Mouse (Mus musculus) inflammation-experienced regulatory T-cells, adult 16 weeks (primary cell): ENCODE measurements around the gene Cd109. TPM values are rescaled to one million over a fixed set of nuclear protein-coding genes. Genes with fewer than 3 reads are reported as not detected.

ENCODE experiments used
- polyA plus RNA-seq: library from polyadenylated mRNA; unstranded; fragments of 100-300 nt; shearing (Covaris generic); gene quantifications from one replicate; pipeline ENCODE4 v1.2.1, GENCODE M21; 2017

Cd109 gene
- 0.27 TPM for polyA plus RNA-seq

DNA sequence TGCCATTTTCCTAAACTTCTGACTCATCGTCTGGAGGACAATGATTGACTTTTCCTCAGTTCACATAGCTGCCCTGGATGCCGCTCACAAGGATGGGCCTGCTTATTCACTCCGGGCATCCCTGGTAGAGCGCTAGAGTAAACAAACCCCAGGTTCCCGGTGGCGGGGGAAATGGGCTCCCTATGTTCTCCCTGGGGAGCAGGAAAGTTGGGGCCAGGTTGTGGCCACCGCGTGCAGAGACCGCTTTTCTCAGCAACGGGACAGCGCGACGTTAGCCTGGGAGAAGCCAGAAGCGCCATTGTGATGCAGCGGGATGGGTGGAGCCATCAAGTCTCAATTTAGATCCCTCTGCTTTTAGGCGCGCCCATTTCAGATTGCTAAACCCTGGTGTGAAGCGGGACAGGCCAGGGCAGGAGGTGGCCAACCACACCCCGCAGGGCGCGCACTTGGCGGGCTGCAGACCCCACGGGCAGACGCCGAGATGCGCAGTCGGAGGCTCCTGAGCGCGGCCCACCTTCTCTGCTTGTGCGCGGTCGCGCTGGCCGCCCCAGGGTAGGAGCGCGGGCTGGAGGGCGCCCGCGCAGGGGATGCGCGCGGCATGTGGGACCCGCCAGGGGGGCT lies at the start of gene Cd109:
Gene Cd109 (plus strand): TSS at position 146 of the 621 bp plus-strand sequence.

GRCm38 (mm10) chr9:78587914-78588313 lies 27.4 kb upstream of the Cd109 start, which contains the start of gene Slc17a5:
Gene Slc17a5 (minus strand): TSS chr9:78588041.

Other genes with a start within 250 kb of the Cd109 start
- not detected for gene Dppa5a, start 247.4 kb upstream of the Cd109 start, polyA plus RNA-seq
- not detected for gene Ooep, start 236.8 kb upstream of the Cd109 start, polyA plus RNA-seq
- 5.9 TPM for gene Ddx43, start 219.8 kb upstream of the Cd109 start, polyA plus RNA-seq
- 2.3 TPM for gene Cgas, start 172.3 kb upstream of the Cd109 start, polyA plus RNA-seq
- 17.2 TPM for gene Mto1, start 167.3 kb upstream of the Cd109 start, polyA plus RNA-seq
- gene Gm17324, start 166.8 kb upstream of the Cd109 start, polyA plus RNA-seq = not detected
- 4,544 TPM for gene Eef1a1, start 126.4 kb upstream of the Cd109 start, polyA plus RNA-seq
- gene Slc17a5, start 27.5 kb upstream of the Cd109 start, polyA plus RNA-seq = 17.5 TPM